Mouse (Mus musculus): ENCODE measurements around the gene Gm11146. TPM values are rescaled to one million over a fixed set of nuclear protein-coding genes. Genes with fewer than 3 reads are reported as not detected.

Gm11146 gene
- total and polyA plus RNA-seq, 3 experiments = not detected

- no peaks in the 10 kb centered on the region for H3K79me2 ChIP-seq (ENCODE audit: control insufficient read depth, insufficient read depth, low read length, poor library complexity)
- no peaks in the 10 kb centered on the region for H3K9me3 ChIP-seq (replicated peaks; ENCODE audit: insufficient read depth, low read length)
- DNase-seq (ENCODE audit: low read depth, low spot score) = peak; percentile 14
- H3K4me1 ChIP-seq (ENCODE audit: control insufficient read depth in 1 of 2, insufficient read depth in 2 of 2, low read length in 2 of 2) = no peaks in the 10 kb centered on the region
- no peaks in the 10 kb centered on the region for H3K36me3 ChIP-seq (ENCODE audit: control insufficient read depth in 1 of 2, insufficient read depth in 2 of 2, low read length in 2 of 2)
- TF ChIP-seq CHD2 (IDR thresholded peaks at IDR 0.05; ENCODE audit: low read length) = no peak
- no peak for TF ChIP-seq MEF2A (IDR thresholded peaks at IDR 0.05; ENCODE audit: extremely low read depth, insufficient replicate concordance, low read depth, low read length, poor library complexity, severe bottlenecking)
- TF ChIP-seq POLR2AphosphoS5 (IDR thresholded peaks at IDR 0.05; ENCODE audit: borderline replicate concordance, low read depth, low read length) = no peak
- no peak for TF ChIP-seq TBP (IDR thresholded peaks at IDR 0.05; ENCODE audit: low read depth, low read length)
- no peak for TF ChIP-seq ZC3H11A (IDR thresholded peaks at IDR 0.05; ENCODE audit: low read depth, low read length)
- TF ChIP-seq MXI1 (IDR thresholded peaks at IDR 0.05; ENCODE audit: low read depth, low read length) = no peak
- TF ChIP-seq EP300 (IDR thresholded peaks at IDR 0.05; ENCODE audit: low read depth in 1 of 2, low read length in 2 of 2) = peak; percentile 18 to 21; a peak in 1 of 4 replicates
- TF ChIP-seq MYB (IDR thresholded peaks at IDR 0.05; ENCODE audit: low read depth, low read length) = no peak
- TF ChIP-seq NELFE (IDR thresholded peaks at IDR 0.05; ENCODE audit: low read depth, low read length) = no peak
- no peak for TF ChIP-seq NRF1 (IDR thresholded peaks at IDR 0.05; ENCODE audit: insufficient read depth, low read depth, low read length, poor library complexity, severe bottlenecking)
- TF ChIP-seq MAFK (IDR thresholded peaks at IDR 0.05; ENCODE audit: borderline replicate concordance, low read depth, low read length) = no peak
- peak; percentile 42; the same call in 1 of the 2 replicates for TF ChIP-seq ETS1 (IDR thresholded peaks at IDR 0.05; ENCODE audit: low read depth, low read length)
- TF ChIP-seq ELF1 (IDR thresholded peaks at IDR 0.05; ENCODE audit: low read depth, low read length) = no peak
- no peak for TF ChIP-seq POLR2AphosphoS2 (IDR thresholded peaks at IDR 0.05; ENCODE audit: low read length)
- no peak for TF ChIP-seq GATA1 (IDR thresholded peaks at IDR 0.05; ENCODE audit: low read depth, low read length)
- no peak for TF ChIP-seq ZKSCAN1 (IDR thresholded peaks at IDR 0.05; ENCODE audit: low read depth, low read length)
- TF ChIP-seq GABPA (IDR thresholded peaks at IDR 0.05; ENCODE audit: low read depth, low read length) = no peak
- H3K9ac ChIP-seq (ENCODE audit: control insufficient read depth, low read depth, low read length, poor library complexity, severe bottlenecking) = no peak overlapping the region
- no peaks in the 10 kb centered on the region for H3K27me3 ChIP-seq (ENCODE audit: control insufficient read depth in 1 of 2, insufficient read depth in 2 of 2, low read length in 2 of 2)
- H3K4me3 ChIP-seq (ENCODE audit: control insufficient read depth in 1 of 2, insufficient read depth in 1 of 2, low read depth in 2 of 2, low read length in 2 of 2) = no peak overlapping the region
- no peak overlapping the region for H3K27ac ChIP-seq (ENCODE audit: control insufficient read depth, low read depth, low read length)
Observed at GRCm38 (mm10) chr16:77568384-77568783, 33.5 kb downstream of the Gm11146 start.

DNA sequence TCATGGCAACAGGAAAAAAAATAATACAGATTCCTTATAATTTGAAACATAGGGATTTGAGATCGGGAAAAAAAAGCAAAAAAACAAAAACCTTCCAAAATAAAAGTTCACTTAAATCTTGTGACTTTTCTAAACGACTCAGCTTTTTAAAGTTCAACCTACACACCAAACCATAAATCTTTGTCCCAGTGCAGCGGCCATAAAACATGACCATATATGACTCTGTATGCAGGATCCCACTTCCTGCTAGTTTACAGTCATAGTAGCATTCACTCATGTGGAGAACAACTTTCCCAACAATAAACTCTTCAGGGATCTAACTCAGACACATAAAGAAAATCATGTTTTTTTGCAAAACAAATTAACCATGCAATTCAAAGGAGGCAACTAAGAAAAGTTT lies 39.0 kb downstream of the Gm11146 start:
- Histone ChIP-seq H3K4me3 (ENCODE audit: control insufficient read depth in 1 of 2, insufficient read depth in 1 of 2, low read depth in 2 of 2, low read length in 2 of 2) (no peak overlapping the region), H3K9me3 (replicated peaks; ENCODE audit: insufficient read depth, low read length) (no peaks in the 10 kb centered on the region), H3K4me1 (ENCODE audit: control insufficient read depth in 1 of 2, insufficient read depth in 2 of 2, low read length in 2 of 2) (no peaks in the 10 kb centered on the region), H3K36me3 (ENCODE audit: control insufficient read depth in 1 of 2, insufficient read depth in 2 of 2, low read length in 2 of 2) (no peaks in the 10 kb centered on the region), H3K9ac (ENCODE audit: control insufficient read depth, low read depth, low read length, poor library complexity, severe bottlenecking) (no peak overlapping the region), H3K27ac (ENCODE audit: control insufficient read depth, low read depth, low read length) (no peak overlapping the region), H3K27me3 (ENCODE audit: control insufficient read depth in 1 of 2, insufficient read depth in 2 of 2, low read length in 2 of 2) (no peaks in the 10 kb centered on the region), H3K79me2 (ENCODE audit: control insufficient read depth, insufficient read depth, low read length, poor library complexity) (no peaks in the 10 kb centered on the region)
- TF ChIP-seq CHD1 (IDR thresholded peaks at IDR 0.05; ENCODE audit: low read depth, low read length) (no peak), ZC3H11A (IDR thresholded peaks at IDR 0.05; ENCODE audit: low read depth, low read length) (no peak), MEF2A (IDR thresholded peaks at IDR 0.05; ENCODE audit: extremely low read depth, insufficient replicate concordance, low read depth, low read length, poor library complexity, severe bottlenecking) (no peak), GATA1 (IDR thresholded peaks at IDR 0.05; ENCODE audit: low read depth, low read length) (no peak)
- DNase-seq (ENCODE audit: low read depth, low spot score) = no peak

All from MEL (cell line).